Mouse (Mus musculus) liver, adult 2 months (tissue): Measurements from ENCODE around the gene Ccdc158.

Source experiments
- CTCF ChIP-seq: fragments of 200-500 bp; IDR thresholded peaks from 2 replicates; pipeline ENCODE4 v1.5.1; 2011; ENCODE audit warnings: low read depth, low read length, control low read depth
- POLR2A ChIP-seq: fragments of 200-500 bp; IDR thresholded peaks from 2 replicates; pipeline ENCODE4 v1.6.1; 2011; ENCODE audit warnings: low read length, control low read depth; ENCODE audit not compliant: insufficient read depth; ENCODE audit errors: extremely low read depth

GRCm38 (mm10) chr5:92666860-92667259 lies 8.2 kb downstream of the Ccdc158 start:
- TF ChIP-seq CTCF: no peak
- no peak for TF ChIP-seq POLR2A
